ENCODE assay signal across 11 mouse cellular contexts in the genomic region with DNA sequence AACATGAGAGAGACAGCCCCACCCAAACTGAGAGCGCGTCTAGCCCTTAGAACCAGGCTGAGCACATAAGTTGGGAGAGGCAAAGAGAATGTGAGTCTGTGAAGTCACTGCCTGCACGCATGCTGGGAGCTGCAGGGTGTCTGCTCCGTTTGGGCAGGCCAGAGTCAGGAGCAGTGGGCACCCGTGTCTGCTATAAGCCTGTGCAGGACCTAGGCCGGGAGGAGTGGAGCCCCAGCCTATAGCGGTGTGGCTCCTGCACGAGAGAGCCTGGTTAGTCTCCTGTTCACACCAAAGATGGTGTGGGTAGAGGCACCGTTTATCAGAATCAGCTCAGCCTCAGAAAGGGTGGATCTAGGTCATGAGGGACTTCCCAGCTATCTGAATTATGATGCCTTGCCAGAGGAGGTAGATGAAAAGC. TPM values are rescaled to one million over a fixed set of nuclear protein-coding genes. Genes with fewer than 3 reads are reported as not detected.
A peak's percentile ranks its signal among the peaks of the same experiment; 100 is the strongest.
DNase-seq lines count a peak whose midpoint lies in the region; ATAC-seq and TF ChIP-seq lines count a peak whose summit lies in the region.
"Had no signal": no experiment of that assay in that cellular context is flagged by ENCODE, and none has a peak within 500 bp of the region (broad histone marks: within the 10 kb centered on the region; RNA-seq: fewer than 3 reads in every experiment).

No protein-coding gene starts in this region.

- DNase-seq in forebrain, embryonic 11.5 days (ENCODE audit: low spot score), result no peak
- no peak for DNase-seq in intestine, embryonic 14.5 days (ENCODE audit: low spot score)
- DNase-seq in right cerebral cortex, postnatal 36 days (ENCODE audit: low spot score in 2 of 2), result no peak
- DNase-seq: thymus, postnatal 14 days had no signal

- TF ChIP-seq POLR2A in small intestine, adult 2 months (IDR thresholded peaks at IDR 0.05; ENCODE audit: low read depth, low read length), result no peak

- no peak overlapping the region for H3K4me2 ChIP-seq in forebrain, embryonic 12.5 days
- H3K4me2 ChIP-seq in forebrain, embryonic 11.5 days (ENCODE audit: low read depth, low read length, severe bottlenecking), result no peak overlapping the region
- no peak overlapping the region for H3K4me2 ChIP-seq in midbrain, embryonic 16.5 days (ENCODE audit: low read length)
- no peak overlapping the region for H3K4me2 ChIP-seq in midbrain, embryonic 13.5 days (replicated peaks)
- H3K4me2 ChIP-seq in intestine, embryonic 14.5 days (ENCODE audit: low read length), result no peak overlapping the region

- no peak for TF ChIP-seq CTCF in small intestine, adult 2 months (IDR thresholded peaks at IDR 0.05; ENCODE audit: extremely low read depth, insufficient read length, insufficient replicate concordance, low read depth, low read length)

- H3K27me3 ChIP-seq in forebrain, embryonic 12.5 days, result no peaks in the 10 kb centered on the region; the same call in 1 of the 2 replicates
- H3K27me3 ChIP-seq in forebrain, embryonic 11.5 days (ENCODE audit: control insufficient read depth, insufficient read depth, low read length), result no peaks in the 10 kb centered on the region
- H3K27me3 ChIP-seq in midbrain, embryonic 16.5 days (ENCODE audit: control insufficient read depth, insufficient read depth, low read depth, low read length), result no peaks in the 10 kb centered on the region
- no peaks in the 10 kb centered on the region for H3K27me3 ChIP-seq in midbrain, embryonic 13.5 days
- H3K27me3 ChIP-seq in intestine, embryonic 14.5 days (replicated peaks; ENCODE audit: control insufficient read depth, insufficient read depth, low read length), result no peaks in the 10 kb centered on the region
- no peaks in the 10 kb centered on the region for H3K27me3 ChIP-seq in small intestine, adult 2 months (ENCODE audit: control insufficient read depth, insufficient read depth, low read length)
- H3K27me3 ChIP-seq: CH12.LX had no signal

- peaks cover 19% of the 10 kb centered on the region for H3K4me1 ChIP-seq in forebrain, embryonic 12.5 days
- peaks cover 3% of the 10 kb centered on the region; the same call in 1 of the 2 replicates for H3K4me1 ChIP-seq in forebrain, embryonic 11.5 days (replicated peaks; ENCODE audit: control insufficient read depth, insufficient read depth, low read length)
- 0 out of 2 replicates have a peak, but pooled peaks cover 6% of the 10 kb centered on the region for H3K4me1 ChIP-seq in midbrain, embryonic 16.5 days (ENCODE audit: control insufficient read depth, insufficient read depth, low read length)
- H3K4me1 ChIP-seq in midbrain, embryonic 13.5 days (replicated peaks), result peaks cover 15% of the 10 kb centered on the region
- peaks cover 26% of the 10 kb centered on the region for H3K4me1 ChIP-seq in intestine, embryonic 14.5 days (replicated peaks; ENCODE audit: control insufficient read depth, insufficient read depth, low read length)
- peaks cover 3% of the 10 kb centered on the region; the same call in 1 of the 2 replicates for H3K4me1 ChIP-seq in small intestine, adult 2 months (ENCODE audit: control insufficient read depth, insufficient read depth, insufficient read length, low read length)

- ATAC-seq in forebrain, embryonic 12.5 days (ENCODE audit: low FRiP score), result no peak
- no peak for ATAC-seq in forebrain, embryonic 11.5 days (replicated peaks; ENCODE audit: low FRiP score)
- no peak for ATAC-seq in midbrain, embryonic 16.5 days
- no peak for ATAC-seq in midbrain, embryonic 13.5 days
- 0 out of 2 replicates have a peak, but pooled peaks have one; percentile 25 for ATAC-seq in intestine, embryonic 14.5 days (replicated peaks; ENCODE audit: low FRiP score, low TSS enrichment, low read depth)
- ATAC-seq in CD4-positive, CD25-positive, alpha-beta regulatory T cell, adult 4 months, result no peak

- no peaks in the 10 kb centered on the region for H3K9me3 ChIP-seq in forebrain, embryonic 12.5 days
- no peaks in the 10 kb centered on the region for H3K9me3 ChIP-seq in forebrain, embryonic 11.5 days (ENCODE audit: control insufficient read depth, low read length)
- H3K9me3 ChIP-seq in midbrain, embryonic 16.5 days (replicated peaks; ENCODE audit: control insufficient read depth, low read length, poor library complexity, severe bottlenecking), result no peaks in the 10 kb centered on the region
- no peaks in the 10 kb centered on the region for H3K9me3 ChIP-seq in midbrain, embryonic 13.5 days
- H3K9me3 ChIP-seq in intestine, embryonic 14.5 days (ENCODE audit: control insufficient read depth, low read length), result no peaks in the 10 kb centered on the region

- H3K9ac ChIP-seq in forebrain, embryonic 12.5 days, result no peak overlapping the region
- H3K9ac ChIP-seq in forebrain, embryonic 11.5 days (ENCODE audit: low read length), result no peak overlapping the region
- H3K9ac ChIP-seq in midbrain, embryonic 16.5 days (ENCODE audit: low read depth, low read length), result no peak overlapping the region
- no peak overlapping the region for H3K9ac ChIP-seq in midbrain, embryonic 13.5 days (replicated peaks)
- no peak overlapping the region for H3K9ac ChIP-seq in intestine, embryonic 14.5 days (ENCODE audit: low read length)

- 64% methylated on average over 9 of the region's 9 CpGs for WGBS in forebrain, embryonic 12.5 days
- 67% methylated on average over 9 of the region's 9 CpGs for WGBS in forebrain, embryonic 11.5 days
- 50% methylated on average over 9 of the region's 9 CpGs for WGBS in midbrain, embryonic 16.5 days
- 55% methylated on average over 9 of the region's 9 CpGs for WGBS in midbrain, embryonic 13.5 days
- 38% methylated on average over 9 of the region's 9 CpGs for WGBS in intestine, embryonic 14.5 days
- 60% methylated on average over 9 of the region's 9 CpGs for WGBS in small intestine, adult 2 months

- no peaks in the 10 kb centered on the region for H3K36me3 ChIP-seq in forebrain, embryonic 12.5 days (replicated peaks)
- H3K36me3 ChIP-seq in forebrain, embryonic 11.5 days (ENCODE audit: control insufficient read depth, insufficient read depth, low read length), result no peaks in the 10 kb centered on the region
- H3K36me3 ChIP-seq in midbrain, embryonic 16.5 days (ENCODE audit: control insufficient read depth, insufficient read depth, low read length), result no peaks in the 10 kb centered on the region
- H3K36me3 ChIP-seq in midbrain, embryonic 13.5 days, result no peaks in the 10 kb centered on the region
- no peaks in the 10 kb centered on the region for H3K36me3 ChIP-seq in intestine, embryonic 14.5 days (ENCODE audit: control insufficient read depth, insufficient read depth, low read length)
- H3K36me3 ChIP-seq in small intestine, adult 2 months (ENCODE audit: control insufficient read depth, insufficient read depth, low read length), result no peaks in the 10 kb centered on the region

- H3K4me3 ChIP-seq in forebrain, embryonic 12.5 days (replicated peaks), result no peak overlapping the region
- no peak overlapping the region for H3K4me3 ChIP-seq in forebrain, embryonic 11.5 days (ENCODE audit: low read depth, low read length)
- H3K4me3 ChIP-seq in midbrain, embryonic 16.5 days (ENCODE audit: low read depth, low read length), result no peak overlapping the region
- no peak overlapping the region for H3K4me3 ChIP-seq in midbrain, embryonic 13.5 days (replicated peaks)
- H3K4me3 ChIP-seq in intestine, embryonic 14.5 days (ENCODE audit: low read depth, low read length), result no peak overlapping the region
- no peak overlapping the region for H3K4me3 ChIP-seq in small intestine, adult 2 months (ENCODE audit: low read depth, low read length)

- peak overlapping the region; percentile 36; the same call in 1 of the 2 replicates for H3K27ac ChIP-seq in forebrain, embryonic 12.5 days
- no peak overlapping the region for H3K27ac ChIP-seq in forebrain, embryonic 11.5 days (ENCODE audit: low read depth, low read length)
- peak overlapping the region; percentile 13; the same call in 1 of the 2 replicates for H3K27ac ChIP-seq in midbrain, embryonic 16.5 days (ENCODE audit: low read length)
- no peak overlapping the region for H3K27ac ChIP-seq in midbrain, embryonic 13.5 days
- H3K27ac ChIP-seq in intestine, embryonic 14.5 days (ENCODE audit: low read depth), result peak overlapping the region; percentile 76
- H3K27ac ChIP-seq in small intestine, adult 2 months (ENCODE audit: insufficient read depth, low read depth, low read length), result peak overlapping the region; percentile 51
- H3K27ac ChIP-seq: kidney, postnatal 0 days had no signal

RNA-seq across cellular contexts. Expression of gene Lax1, which starts 55.2 kb away (rescaled TPM):
- 0.20 and 0.22 TPM in 2 replicates for polyA plus RNA-seq in forebrain, embryonic 12.5 days (2016; fragmentation: Nextera tagmentation; extraction: Ambion mirVana)
- polyA plus RNA-seq in forebrain, embryonic 11.5 days (2014; fragmentation: Nextera tagmentation; extraction: Ambion mirVana), result 0.36 and 0.57 TPM in 2 replicates
- polyA plus RNA-seq in midbrain, embryonic 16.5 days (2015; fragmentation: Nextera tagmentation; extraction: Ambion mirVana), result 0.08 TPM in 1 of 2 replicates, not detected in the other
- 0.07 TPM in 1 of 2 replicates, not detected in the other for polyA plus RNA-seq in midbrain, embryonic 13.5 days (2015; fragmentation: Nextera tagmentation; extraction: Ambion mirVana)
- polyA plus RNA-seq in intestine, embryonic 14.5 days (2014; fragmentation: Nextera tagmentation; extraction: Ambion mirVana), result 0.45 and 0.89 TPM in 2 replicates
- polyA plus RNA-seq in small intestine, adult 2 months (2012; rRNA removed), result 4.3 and 8.2 TPM in 2 replicates
- polyA plus RNA-seq in CD4-positive, CD25-positive, alpha-beta regulatory T cell, adult 4 months (2017; shearing (Covaris generic)), result 100 to 1,000 TPM; 101 to 145 TPM

RNA-seq across cellular contexts. Expression of gene Atp2b4, which starts 55.8 kb away (rescaled TPM):
- 8.5 and 9.2 TPM in 2 replicates for polyA plus RNA-seq in forebrain, embryonic 12.5 days (2016; fragmentation: Nextera tagmentation; extraction: Ambion mirVana)
- polyA plus RNA-seq in forebrain, embryonic 11.5 days (2014; fragmentation: Nextera tagmentation; extraction: Ambion mirVana), result 7.4 and 8.2 TPM in 2 replicates
- polyA plus RNA-seq in midbrain, embryonic 16.5 days (2015; fragmentation: Nextera tagmentation; extraction: Ambion mirVana), result 11.8 and 13.4 TPM in 2 replicates
- 7.8 and 8.2 TPM in 2 replicates for polyA plus RNA-seq in midbrain, embryonic 13.5 days (2015; fragmentation: Nextera tagmentation; extraction: Ambion mirVana)
- polyA plus RNA-seq in intestine, embryonic 14.5 days (2014; fragmentation: Nextera tagmentation; extraction: Ambion mirVana), result 30.7 and 32.3 TPM in 2 replicates
- 5.0 and 5.5 TPM in 2 replicates for polyA plus RNA-seq in small intestine, adult 2 months (2012; rRNA removed)
- 10 to 100 TPM in 1 of 2 experiments, 1 to 10 TPM in 1; 9.6 to 12.8 TPM for polyA plus RNA-seq in CD4-positive, CD25-positive, alpha-beta regulatory T cell, adult 4 months (2017; shearing (Covaris generic))

Comparison
In these comparisons a context has a peak if more than half of its experiments do, and no peak if none do; other contexts are left out.
1. H3K27ac ChIP-seq: peak in forebrain, embryonic 12.5 days (single experiment), midbrain, embryonic 16.5 days (single experiment), intestine, embryonic 14.5 days (single experiment) and small intestine, adult 2 months (single experiment); none in forebrain, embryonic 11.5 days (single experiment) and midbrain, embryonic 13.5 days (single experiment).
2. RNA of gene Lax1, which starts 55.2 kb away (polyA plus RNA-seq): 101 to 145 TPM in CD4-positive, CD25-positive, alpha-beta regulatory T cell, adult 4 months; 4.3 to 8.2 TPM in small intestine, adult 2 months, 0.45 to 0.89 TPM in intestine, embryonic 14.5 days, 0.36 to 0.57 TPM in forebrain, embryonic 11.5 days, 0.20 to 0.22 TPM in forebrain, embryonic 12.5 days, 0.08 TPM in midbrain, embryonic 16.5 days and 0.07 TPM in midbrain, embryonic 13.5 days; every median in the first group is over 10 times any median in the second.